Mouse (Mus musculus): ENCODE results near the gene Rbfox1. TPM values are rescaled to one million over a fixed set of nuclear protein-coding genes. Genes with fewer than 3 reads are reported as not detected.

The Rbfox1 gene
- polyA plus RNA-seq, 1 experiment from 2014 or later: 4.3 TPM

- no peaks in the 10 kb centered on the region for H3K27me3 ChIP-seq
- no peak overlapping the region for H3K4me2 ChIP-seq (replicated peaks)
- no peak overlapping the region for H3K27ac ChIP-seq (replicated peaks)
- no peak overlapping the region for H3K4me3 ChIP-seq (replicated peaks)
- no peaks in the 10 kb centered on the region for H3K9me3 ChIP-seq (replicated peaks)
- WGBS: 76% methylated on average over 4 of the region's 4 CpGs
- H3K4me1 ChIP-seq: no peaks in the 10 kb centered on the region
- ATAC-seq (ENCODE audit: insufficient number of reproducible peaks, low FRiP score, low TSS enrichment, low read depth): no peak
- H3K9ac ChIP-seq: no peak overlapping the region
- H3K36me3 ChIP-seq: no peaks in the 10 kb centered on the region
Measured at GRCm38 (mm10) chr16:6732646-6733045, 847.5 kb downstream of the Rbfox1 start.

GRCm38 (mm10) chr16:6733427-6733826 is 848.3 kb downstream of the Rbfox1 start:
- Histone ChIP-seq H3K27me3 (no peaks in the 10 kb centered on the region), H3K9me3 (replicated peaks) (no peaks in the 10 kb centered on the region), H3K4me3 (replicated peaks) (no peak overlapping the region), H3K27ac (replicated peaks) (no peak overlapping the region), H3K4me1 (no peaks in the 10 kb centered on the region), H3K36me3 (no peaks in the 10 kb centered on the region), H3K4me2 (replicated peaks) (no peak overlapping the region), H3K9ac (no peak overlapping the region)
- no peak for ATAC-seq (ENCODE audit: insufficient number of reproducible peaks, low FRiP score, low TSS enrichment, low read depth)
- WGBS: 85% methylated on average over 3 of the region's 3 CpGs

- ATAC-seq (ENCODE audit: insufficient number of reproducible peaks, low FRiP score, low TSS enrichment, low read depth): no peak
- Histone ChIP-seq H3K4me3 (replicated peaks) (no peak overlapping the region), H3K4me2 (replicated peaks) (no peak overlapping the region), H3K4me1 (no peaks in the 10 kb centered on the region), H3K9ac (no peak overlapping the region), H3K9me3 (replicated peaks) (no peaks in the 10 kb centered on the region), H3K27me3 (no peaks in the 10 kb centered on the region), H3K27ac (replicated peaks) (no peak overlapping the region), H3K36me3 (no peaks in the 10 kb centered on the region)
- 79% methylated on average over 2 of the region's 2 CpGs for WGBS
Measured at GRCm38 (mm10) chr16:6736566-6736965, 851.4 kb downstream of the Rbfox1 start.

- Histone ChIP-seq H3K27me3 (no peaks in the 10 kb centered on the region), H3K9me3 (replicated peaks) (no peaks in the 10 kb centered on the region), H3K36me3 (no peaks in the 10 kb centered on the region), H3K4me1 (no peaks in the 10 kb centered on the region), H3K4me3 (replicated peaks) (no peak overlapping the region), H3K4me2 (replicated peaks) (no peak overlapping the region), H3K9ac (no peak overlapping the region), H3K27ac (replicated peaks) (no peak overlapping the region)
- ATAC-seq (ENCODE audit: insufficient number of reproducible peaks, low FRiP score, low TSS enrichment, low read depth): no peak
- WGBS: 71% methylated on average over 3 of the region's 3 CpGs
Measured at GRCm38 (mm10) chr16:6736998-6737397, 851.8 kb downstream of the Rbfox1 start.

- 68% methylated on average over 2 of the region's 2 CpGs for WGBS
- Histone ChIP-seq H3K4me3 (replicated peaks) (no peak overlapping the region), H3K4me1 (no peaks in the 10 kb centered on the region), H3K9me3 (replicated peaks) (no peaks in the 10 kb centered on the region), H3K27me3 (no peaks in the 10 kb centered on the region), H3K4me2 (replicated peaks) (no peak overlapping the region), H3K27ac (replicated peaks) (no peak overlapping the region), H3K9ac (no peak overlapping the region), H3K36me3 (no peaks in the 10 kb centered on the region)
- no peak for ATAC-seq (ENCODE audit: insufficient number of reproducible peaks, low FRiP score, low TSS enrichment, low read depth)
Measured at GRCm38 (mm10) chr16:6746116-6746515, 861.0 kb downstream of the Rbfox1 start.

- no peak overlapping the region for H3K9ac ChIP-seq
- WGBS: 56% methylated on average over 2 of the region's 2 CpGs
- H3K4me3 ChIP-seq (replicated peaks): no peak overlapping the region
- no peak overlapping the region for H3K27ac ChIP-seq (replicated peaks)
- no peaks in the 10 kb centered on the region for H3K36me3 ChIP-seq
- no peak overlapping the region for H3K4me2 ChIP-seq (replicated peaks)
- H3K9me3 ChIP-seq (replicated peaks): no peaks in the 10 kb centered on the region
- ATAC-seq (ENCODE audit: insufficient number of reproducible peaks, low FRiP score, low TSS enrichment, low read depth): no peak
- no peaks in the 10 kb centered on the region for H3K4me1 ChIP-seq
- H3K27me3 ChIP-seq: no peaks in the 10 kb centered on the region
Measured at GRCm38 (mm10) chr16:6750491-6750890, 865.3 kb downstream of the Rbfox1 start.

GRCm38 (mm10) chr16:6754847-6755246 is 869.7 kb downstream of the Rbfox1 start:
- WGBS: 58% methylated on average over 3 of the region's 3 CpGs
- Histone ChIP-seq H3K27me3 (no peaks in the 10 kb centered on the region), H3K4me1 (no peaks in the 10 kb centered on the region), H3K9me3 (replicated peaks) (no peaks in the 10 kb centered on the region), H3K4me2 (replicated peaks) (no peak overlapping the region), H3K36me3 (no peaks in the 10 kb centered on the region), H3K27ac (replicated peaks) (no peak overlapping the region), H3K4me3 (replicated peaks) (no peak overlapping the region), H3K9ac (no peak overlapping the region)
- ATAC-seq (ENCODE audit: insufficient number of reproducible peaks, low FRiP score, low TSS enrichment, low read depth): no peak

- Histone ChIP-seq H3K9me3 (replicated peaks) (no peaks in the 10 kb centered on the region), H3K27ac (replicated peaks) (no peak overlapping the region), H3K27me3 (no peaks in the 10 kb centered on the region), H3K9ac (no peak overlapping the region), H3K4me2 (replicated peaks) (no peak overlapping the region), H3K4me3 (replicated peaks) (no peak overlapping the region), H3K4me1 (no peaks in the 10 kb centered on the region), H3K36me3 (no peaks in the 10 kb centered on the region)
- WGBS: 57% methylated on average over 14 of the region's 14 CpGs
- no peak for ATAC-seq (ENCODE audit: insufficient number of reproducible peaks, low FRiP score, low TSS enrichment, low read depth)
Measured at GRCm38 (mm10) chr16:6769495-6770237, 884.5 kb downstream of the Rbfox1 start.

- Histone ChIP-seq H3K27ac (replicated peaks) (no peak overlapping the region), H3K9ac (no peak overlapping the region), H3K27me3 (no peaks in the 10 kb centered on the region), H3K36me3 (no peaks in the 10 kb centered on the region), H3K9me3 (replicated peaks) (no peaks in the 10 kb centered on the region), H3K4me3 (replicated peaks) (no peak overlapping the region), H3K4me1 (no peaks in the 10 kb centered on the region), H3K4me2 (replicated peaks) (no peak overlapping the region)
- no peak for ATAC-seq (ENCODE audit: insufficient number of reproducible peaks, low FRiP score, low TSS enrichment, low read depth)
- 71% methylated on average over 6 of the region's 6 CpGs for WGBS
Measured at GRCm38 (mm10) chr16:6777506-6778185, 892.5 kb downstream of the Rbfox1 start.

GRCm38 (mm10) chr16:6784144-6784543 is 899.0 kb downstream of the Rbfox1 start:
- ATAC-seq (ENCODE audit: insufficient number of reproducible peaks, low FRiP score, low TSS enrichment, low read depth): no peak
- no peaks in the 10 kb centered on the region for H3K4me1 ChIP-seq

GRCm38 (mm10) chr16:6785026-6785425 is 899.9 kb downstream of the Rbfox1 start:
- Histone ChIP-seq H3K4me2 (replicated peaks) (no peak overlapping the region), H3K9me3 (replicated peaks) (no peaks in the 10 kb centered on the region), H3K4me3 (replicated peaks) (no peak overlapping the region), H3K27me3 (no peaks in the 10 kb centered on the region), H3K27ac (replicated peaks) (no peak overlapping the region), H3K36me3 (no peaks in the 10 kb centered on the region), H3K4me1 (no peaks in the 10 kb centered on the region), H3K9ac (no peak overlapping the region)
- ATAC-seq (ENCODE audit: insufficient number of reproducible peaks, low FRiP score, low TSS enrichment, low read depth): no peak
- 38% methylated on average over 4 of the region's 4 CpGs for WGBS

More at GRCm38 (mm10) chr16:6784144-6784543, 899.0 kb downstream of the Rbfox1 start:
- H3K9me3 ChIP-seq (replicated peaks): no peaks in the 10 kb centered on the region
- H3K4me2 ChIP-seq (replicated peaks): no peak overlapping the region
- WGBS: 56% methylated on average over 5 of the region's 5 CpGs
- H3K9ac ChIP-seq: no peak overlapping the region
- H3K4me3 ChIP-seq (replicated peaks): no peak overlapping the region
- no peak overlapping the region for H3K27ac ChIP-seq (replicated peaks)
- H3K27me3 ChIP-seq: no peaks in the 10 kb centered on the region
- no peaks in the 10 kb centered on the region for H3K36me3 ChIP-seq

- Histone ChIP-seq H3K9me3 (replicated peaks) (no peaks in the 10 kb centered on the region), H3K9ac (no peak overlapping the region), H3K4me3 (replicated peaks) (no peak overlapping the region), H3K4me2 (replicated peaks) (no peak overlapping the region), H3K27me3 (no peaks in the 10 kb centered on the region), H3K27ac (replicated peaks) (no peak overlapping the region), H3K36me3 (no peaks in the 10 kb centered on the region), H3K4me1 (no peaks in the 10 kb centered on the region)
- 79% methylated on average over 3 of the region's 3 CpGs for WGBS
- ATAC-seq (ENCODE audit: insufficient number of reproducible peaks, low FRiP score, low TSS enrichment, low read depth): no peak
Measured at GRCm38 (mm10) chr16:6791218-6791617, 906.1 kb downstream of the Rbfox1 start.
